Mouse (Mus musculus): ENCODE measurements around the gene Xylb.

The Xylb gene

GRCm38 (mm10) chr9:119403236-119403641, 46.1 kb downstream of the Xylb start:
- peak; percentile 65 for DNase-seq

GRCm38 (mm10) chr9:119404090-119404489, 46.9 kb downstream of the Xylb start:
- DNase-seq, result no peak

GRCm38 (mm10) chr9:119407884-119408283, 50.7 kb downstream of the Xylb start:
- no peak for DNase-seq

DNA sequence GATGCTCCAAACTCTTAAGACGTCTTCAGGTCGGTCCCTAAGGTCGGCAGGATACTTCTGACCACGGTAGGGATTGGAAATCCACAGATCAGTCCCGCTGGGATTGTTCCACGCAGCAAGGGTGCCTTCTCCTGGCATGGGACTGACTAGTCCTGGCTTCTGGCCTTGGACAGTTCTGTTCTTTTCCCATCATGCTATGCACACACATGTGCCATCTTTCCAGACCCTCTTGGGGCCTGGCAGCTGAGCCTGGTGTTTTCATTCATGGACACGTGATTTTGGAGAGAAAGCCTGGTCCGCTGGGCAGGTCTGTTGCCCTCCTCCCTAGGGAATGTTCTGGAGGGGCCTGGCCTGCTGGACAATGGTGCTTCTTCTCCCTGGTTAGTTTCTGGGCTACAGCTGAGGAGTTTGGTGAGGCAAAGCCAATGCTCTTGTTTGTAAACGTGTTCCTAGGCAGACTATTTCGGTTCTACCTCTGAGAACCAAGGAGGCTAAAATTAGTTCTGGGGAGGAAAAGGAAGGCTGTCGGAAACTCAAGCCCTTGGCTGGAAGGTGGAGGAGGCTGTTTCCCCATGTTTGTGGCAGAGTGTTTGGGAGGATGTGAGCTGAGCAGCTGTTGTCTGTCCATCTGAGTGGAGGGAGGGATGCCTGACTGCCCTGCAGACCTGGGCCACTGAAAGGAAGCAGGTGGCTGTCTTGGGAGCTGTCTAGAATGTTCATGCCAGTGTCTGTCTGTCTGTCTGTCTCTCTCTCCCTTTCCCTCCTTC, 51.9 kb downstream of the Xylb start:
- DNase-seq, result no peak

DNA sequence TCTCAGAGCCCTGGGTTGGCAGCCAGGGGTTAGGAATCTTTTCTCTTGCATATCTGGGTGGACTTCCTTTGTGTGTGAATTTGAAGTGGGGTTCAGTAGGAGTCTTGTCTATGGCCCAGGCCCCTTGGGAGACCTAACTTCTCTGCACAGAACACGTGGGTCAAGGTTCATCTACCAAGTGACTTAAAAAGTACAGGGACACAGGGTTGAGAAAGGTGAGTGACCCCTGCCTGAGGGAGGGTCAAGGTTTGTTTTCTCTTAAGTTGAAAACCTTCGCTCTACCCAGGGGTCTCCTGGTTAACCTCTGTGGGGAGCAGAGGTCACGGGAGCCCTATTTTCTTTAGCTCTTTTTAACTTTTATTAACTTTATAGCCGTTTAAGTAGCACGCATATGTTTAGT, 52.7 kb downstream of the Xylb start:
- no peak for DNase-seq

- DNase-seq, result no peak
Measured at GRCm38 (mm10) chr9:119418025-119418424, 60.8 kb downstream of the Xylb start.

- DNase-seq, result no peak
Measured at GRCm38 (mm10) chr9:119419852-119420438, 62.8 kb downstream of the Xylb start.

DNA sequence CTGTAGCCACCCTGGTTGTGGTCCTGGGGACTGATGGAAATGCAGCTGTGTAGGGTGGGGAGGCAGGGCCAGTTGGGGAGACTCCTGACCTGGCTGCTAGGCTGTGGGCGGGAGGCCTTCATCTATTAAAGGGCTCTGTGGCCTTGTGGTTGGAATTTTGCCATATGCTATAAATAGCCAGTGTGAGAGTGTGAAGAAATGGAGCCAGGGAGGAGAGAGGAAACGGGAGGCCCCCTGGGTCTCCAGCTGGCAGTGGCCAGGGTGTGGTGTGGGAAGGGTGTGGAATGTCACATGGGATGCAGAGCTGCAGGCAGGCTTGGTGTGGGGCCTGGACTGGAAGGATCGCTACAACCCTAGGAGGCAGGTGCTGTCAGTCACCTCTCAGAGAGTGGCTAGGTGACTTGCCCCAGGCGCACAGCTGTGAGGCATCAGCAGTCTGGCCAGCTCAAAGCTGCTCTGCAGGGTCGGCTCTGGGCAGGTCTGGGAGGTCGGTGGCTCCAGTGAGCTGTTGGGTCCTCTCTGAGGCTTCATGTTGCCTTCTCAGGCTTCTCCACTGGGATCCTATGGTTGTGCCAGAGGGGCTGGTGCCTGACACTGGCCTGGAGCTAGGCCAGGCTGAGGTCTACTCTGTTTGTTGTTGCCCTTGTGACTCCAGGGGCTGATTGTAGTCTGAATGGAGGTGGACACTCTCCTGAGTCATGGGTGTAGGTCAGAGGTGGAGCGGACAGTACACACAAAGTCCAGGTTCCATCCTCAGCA, 68.2 kb downstream of the Xylb start:
- DNase-seq, result peak; percentile 87

- DNase-seq, result peak; percentile 47
Measured at GRCm38 (mm10) chr9:119425976-119426415, 68.8 kb downstream of the Xylb start.

GRCm38 (mm10) chr9:119426483-119426882, 69.3 kb downstream of the Xylb start:
- no peak for DNase-seq

GRCm38 (mm10) chr9:119430311-119430710, 73.1 kb downstream of the Xylb start:
- DNase-seq, result peak; percentile 89

GRCm38 (mm10) chr9:119435855-119436254, 78.7 kb downstream of the Xylb start:
- DNase-seq, result no peak

- DNase-seq, result no peak
Measured at GRCm38 (mm10) chr9:119438065-119438464, 80.9 kb downstream of the Xylb start.

DNA sequence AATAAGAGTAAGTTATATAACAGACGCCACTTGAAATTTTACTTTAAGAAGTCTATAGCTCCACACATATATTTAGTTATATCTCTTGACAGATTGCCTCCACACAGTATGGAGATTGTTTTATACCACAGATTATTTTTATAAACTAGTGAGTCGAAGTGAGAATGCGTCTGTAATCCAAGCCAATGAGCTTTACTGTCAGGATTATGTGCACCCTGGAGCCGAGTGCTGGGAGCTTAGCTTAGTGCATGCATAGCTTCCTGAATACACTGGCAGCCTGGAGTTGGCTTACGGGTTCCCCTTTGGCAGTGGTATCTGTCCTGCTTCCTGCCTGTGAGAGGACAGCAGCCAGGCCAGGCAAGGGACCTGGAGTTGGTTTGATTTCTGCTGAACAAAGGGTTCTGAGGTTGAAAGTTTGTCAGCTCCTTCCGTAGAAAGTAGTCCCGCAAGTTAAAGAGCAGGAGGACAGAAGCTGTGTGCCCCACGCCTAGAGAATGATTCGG, 81.4 kb downstream of the Xylb start:
- no peak for DNase-seq
